Mouse (Mus musculus): ENCODE results near the gene Tnpo2.
"Not testable (repeated sequence)": the region's sequence is repeated elsewhere in the genome, so short reads cannot be mapped to it uniquely, and the experiment has no call there.

Tnpo2 gene

GRCm38 (mm10) chr8:85071514-85072281 is 35.0 kb downstream of the Tnpo2 start, which contains the start of gene Dhps:
Gene Dhps (plus strand): TSS chr8:85071757.
- ATAC-seq (ENCODE audit: insufficient number of reproducible peaks, low FRiP score, low TSS enrichment), result peak; percentile 81

GRCm38 (mm10) chr8:85072364-85072929 is 35.7 kb downstream of the Tnpo2 start:
- no peak for ATAC-seq (ENCODE audit: insufficient number of reproducible peaks, low FRiP score, low TSS enrichment)

GRCm38 (mm10) chr8:85073041-85073612 is 36.4 kb downstream of the Tnpo2 start:
- no peak for ATAC-seq (ENCODE audit: insufficient number of reproducible peaks, low FRiP score, low TSS enrichment)

GRCm38 (mm10) chr8:85074167-85074566 is 37.5 kb downstream of the Tnpo2 start:
- no peak for ATAC-seq (ENCODE audit: insufficient number of reproducible peaks, low FRiP score, low TSS enrichment)

- ATAC-seq (ENCODE audit: insufficient number of reproducible peaks, low FRiP score, low TSS enrichment), result no peak
These were observed 37.9 kb downstream of the Tnpo2 start for GRCm38 (mm10) chr8:85074617-85075016.

- no peak for ATAC-seq (ENCODE audit: insufficient number of reproducible peaks, low FRiP score, low TSS enrichment)
These were observed 39.3 kb downstream of the Tnpo2 start for GRCm38 (mm10) chr8:85076001-85076400.

- ATAC-seq (ENCODE audit: insufficient number of reproducible peaks, low FRiP score, low TSS enrichment), result peak; percentile 43; the same call in 1 of the 2 replicates
These were observed 40.3 kb downstream of the Tnpo2 start for GRCm38 (mm10) chr8:85076993-85077392.

GRCm38 (mm10) chr8:85080214-85080531 is 43.5 kb downstream of the Tnpo2 start:
- ATAC-seq (ENCODE audit: insufficient number of reproducible peaks, low FRiP score, low TSS enrichment), result no peak

GRCm38 (mm10) chr8:85080532-85081215 is 44.0 kb downstream of the Tnpo2 start, which contains the start of gene Wdr83os:
Gene Wdr83os (plus strand): TSS chr8:85080740.
- ATAC-seq (ENCODE audit: insufficient number of reproducible peaks, low FRiP score, low TSS enrichment), result no peak

GRCm38 (mm10) chr8:85081216-85081555 is 44.5 kb downstream of the Tnpo2 start, which contains the start of gene Wdr83:
Gene Wdr83 (minus strand): TSS chr8:85081306.
- ATAC-seq (ENCODE audit: insufficient number of reproducible peaks, low FRiP score, low TSS enrichment), result no peak

- ATAC-seq (ENCODE audit: insufficient number of reproducible peaks, low FRiP score, low TSS enrichment), result not testable (repeated sequence)
These were observed 45.5 kb downstream of the Tnpo2 start for GRCm38 (mm10) chr8:85082169-85082568.

- peak; percentile 93 for ATAC-seq (ENCODE audit: insufficient number of reproducible peaks, low FRiP score, low TSS enrichment)
These were observed 46.5 kb downstream of the Tnpo2 start, which contains the start of gene Man2b1 for GRCm38 (mm10) chr8:85083108-85083813. Gene Man2b1 (plus strand): TSS chr8:85083270.

GRCm38 (mm10) chr8:85084633-85085032 is 47.9 kb downstream of the Tnpo2 start:
- ATAC-seq (ENCODE audit: insufficient number of reproducible peaks, low FRiP score, low TSS enrichment), result no peak

GRCm38 (mm10) chr8:85086238-85086637 is 49.5 kb downstream of the Tnpo2 start:
- no peak for ATAC-seq (ENCODE audit: insufficient number of reproducible peaks, low FRiP score, low TSS enrichment)

- no peak for ATAC-seq (ENCODE audit: insufficient number of reproducible peaks, low FRiP score, low TSS enrichment)
These were observed 52.1 kb downstream of the Tnpo2 start for GRCm38 (mm10) chr8:85088771-85089170.

- ATAC-seq (ENCODE audit: insufficient number of reproducible peaks, low FRiP score, low TSS enrichment), result no peak
These were observed 54.1 kb downstream of the Tnpo2 start for GRCm38 (mm10) chr8:85090856-85091255.

- ATAC-seq (ENCODE audit: insufficient number of reproducible peaks, low FRiP score, low TSS enrichment), result no peak
These were observed 54.9 kb downstream of the Tnpo2 start for GRCm38 (mm10) chr8:85091526-85092090.

GRCm38 (mm10) chr8:85095051-85095450 is 58.3 kb downstream of the Tnpo2 start:
- ATAC-seq (ENCODE audit: insufficient number of reproducible peaks, low FRiP score, low TSS enrichment), result no peak

- ATAC-seq (ENCODE audit: insufficient number of reproducible peaks, low FRiP score, low TSS enrichment), result no peak
These were observed 58.9 kb downstream of the Tnpo2 start for GRCm38 (mm10) chr8:85095566-85095965.

- ATAC-seq (ENCODE audit: insufficient number of reproducible peaks, low FRiP score, low TSS enrichment), result no peak
These were observed 59.5 kb downstream of the Tnpo2 start for GRCm38 (mm10) chr8:85096196-85096595.
